Mouse (Mus musculus): ENCODE data around the gene Btbd9.

DNA sequence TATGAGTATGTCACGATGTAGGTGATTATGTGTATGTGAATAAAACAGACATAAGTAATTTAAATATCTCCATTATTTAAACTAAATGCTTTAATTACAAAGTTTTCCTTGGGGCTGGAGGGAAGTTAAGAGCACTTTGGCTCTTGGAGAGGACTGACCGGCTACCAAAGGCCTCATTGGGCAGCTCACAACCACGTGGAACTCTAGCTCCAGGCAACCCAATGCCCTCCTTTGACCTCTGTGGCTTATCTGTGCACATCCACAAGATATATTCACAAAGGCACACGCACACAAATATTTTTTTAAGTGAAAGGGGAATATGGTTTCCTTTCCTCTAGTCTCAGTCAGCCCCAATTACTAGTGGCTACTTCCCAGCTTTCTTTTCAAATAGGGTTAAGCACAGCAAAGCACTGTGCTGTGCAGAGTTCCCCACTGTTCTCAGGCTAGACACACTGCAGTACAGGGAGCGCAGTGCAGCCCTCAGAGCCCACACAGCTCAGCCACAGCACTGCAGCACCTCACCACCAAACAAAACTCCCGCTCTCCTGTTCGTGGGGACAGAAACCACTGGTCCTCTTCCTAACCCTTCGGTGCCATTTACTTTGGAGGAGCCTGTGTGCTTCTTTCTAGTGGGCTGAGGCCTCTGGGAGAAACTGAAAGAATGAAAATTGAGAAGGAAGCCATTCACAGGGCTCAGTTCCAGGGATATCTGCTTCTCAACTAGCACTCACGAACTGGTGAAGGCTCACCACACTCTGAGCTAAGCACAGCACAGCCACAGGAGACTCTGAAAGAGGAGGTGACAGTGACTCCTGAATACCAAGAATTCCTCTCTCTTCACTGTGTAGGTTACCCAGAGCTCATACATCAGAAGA lies 26.2 kb downstream of the Btbd9 start:
- TF ChIP-seq CTCF (IDR thresholded peaks at IDR 0.05; ENCODE audit: control insufficient read depth, insufficient read depth, insufficient read length) = no peak
- no peak for TF ChIP-seq MAX (IDR thresholded peaks at IDR 0.05)
- no peak for TF ChIP-seq MYOD1 (IDR thresholded peaks at IDR 0.05; ENCODE audit: control insufficient read depth, insufficient read length, low read depth)
- TF ChIP-seq USF1 (IDR thresholded peaks at IDR 0.05; ENCODE audit: low read depth) = no peak
- no peak for TF ChIP-seq FOSL1 (IDR thresholded peaks at IDR 0.05; ENCODE audit: insufficient read depth, low read length, poor library complexity, severe bottlenecking)
- no peak for TF ChIP-seq MYOG (IDR thresholded peaks at IDR 0.05; ENCODE audit: control insufficient read depth, extremely low read depth, insufficient read length)

Data from C2C12 (cell line).